Mouse (Mus musculus) cerebellum, adult 2 months (tissue): ENCODE results near the gene Cdk18.

ENCODE experiments used
- CTCF ChIP-seq: fragments of 200-500 bp; IDR thresholded peaks from 2 replicates; pipeline ENCODE4 v1.5.1; 2011; ENCODE audit warnings: low read depth, mild to moderate bottlenecking, control low read depth, low read length, moderate library complexity, borderline replicate concordance; ENCODE audit not compliant: insufficient read depth
- POLR2A ChIP-seq: fragments of 200-500 bp; IDR thresholded peaks from 2 replicates; pipeline ENCODE4 v1.6.1; 2011; ENCODE audit warnings: low read length, control low read depth, borderline replicate concordance; ENCODE audit not compliant: insufficient read depth

GRCm38 (mm10) chr1:132140574-132140973 lies 1.1 kb upstream of the Cdk18 start:
- no peak for TF ChIP-seq CTCF
- no peak for TF ChIP-seq POLR2A
